Mouse (Mus musculus) kidney, postnatal 25 days (tissue): ENCODE measurements around the gene Rest.

Source experiments
- DNase-seq, 2 experiments: peaks; one replicate each; pipeline ENCODE4 v3.0.0; 2021; ENCODE audit warnings: mixed read lengths in 2 of 2

Gene Rest

GRCm38 (mm10) chr5:77266066-77266885 is 985 bp downstream of the Rest start:
- DNase-seq, result peak; percentile 55 to 78

GRCm38 (mm10) chr5:77266886-77267401 is 1.7 kb downstream of the Rest start:
- DNase-seq, result no peak

GRCm38 (mm10) chr5:77267441-77267840 is 2.1 kb downstream of the Rest start:
- no peak for DNase-seq

GRCm38 (mm10) chr5:77267957-77268624 is 2.8 kb downstream of the Rest start:
- no peak for DNase-seq

GRCm38 (mm10) chr5:77269399-77269798 is 4.1 kb downstream of the Rest start:
- peak in 1 of 2 experiments; percentile 28 for DNase-seq

- no peak for DNase-seq
Measured at GRCm38 (mm10) chr5:77273151-77273550, 7.9 kb downstream of the Rest start.

GRCm38 (mm10) chr5:77275950-77276349 is 10.7 kb downstream of the Rest start:
- peak; percentile 35 to 67 for DNase-seq

GRCm38 (mm10) chr5:77277204-77277603 is 11.9 kb downstream of the Rest start:
- DNase-seq, result no peak

- DNase-seq, result peak in 1 of 2 experiments; percentile 30
Measured at GRCm38 (mm10) chr5:77281518-77282174, 16.4 kb downstream of the Rest start.

GRCm38 (mm10) chr5:77282242-77282641 is 17.0 kb downstream of the Rest start:
- no peak for DNase-seq

GRCm38 (mm10) chr5:77285685-77286084 is 20.4 kb downstream of the Rest start:
- no peak for DNase-seq

GRCm38 (mm10) chr5:77286904-77287303 is 21.6 kb downstream of the Rest start:
- no peak for DNase-seq

- no peak for DNase-seq
Measured at GRCm38 (mm10) chr5:77287901-77288300, 22.6 kb downstream of the Rest start.

- no peak for DNase-seq
Measured at GRCm38 (mm10) chr5:77289686-77290085, 24.4 kb downstream of the Rest start.

GRCm38 (mm10) chr5:77290606-77291005 is 25.3 kb downstream of the Rest start:
- no peak for DNase-seq

- DNase-seq, result no peak
Measured at GRCm38 (mm10) chr5:77292803-77293522, 27.7 kb downstream of the Rest start.

GRCm38 (mm10) chr5:77299486-77299885 is 34.2 kb downstream of the Rest start:
- no peak for DNase-seq

- DNase-seq, result no peak
Measured at GRCm38 (mm10) chr5:77301296-77301903, 36.1 kb downstream of the Rest start.

- no peak for DNase-seq
Measured at GRCm38 (mm10) chr5:77307821-77308553, 42.7 kb downstream of the Rest start.

GRCm38 (mm10) chr5:77309051-77309906 is 44.0 kb downstream of the Rest start:
- DNase-seq, result peak; percentile 37 to 64
